Mouse (Mus musculus) ES-Bruce4 (cell line): ENCODE data around the gene Slc9a3r1. TPM values are rescaled to one million over a fixed set of nuclear protein-coding genes. Genes with fewer than 3 reads are reported as not detected.

Source experiments
- H3K27ac ChIP-seq: 2 replicates; pipeline ENCODE4 v1.5.1; 2012; ENCODE audit warnings: low read length, inconsistent platforms; ENCODE audit not compliant: insufficient read depth
- H3K27me3 ChIP-seq: 2 replicates; pipeline ENCODE4 v1.6.1; 2012; ENCODE audit warnings: mild to moderate bottlenecking, low read length, inconsistent platforms; ENCODE audit not compliant: control insufficient read depth, poor library complexity, insufficient read depth, severe bottlenecking
- H3K36me3 ChIP-seq: 2 replicates; pipeline ENCODE4 v1.6.1; 2012; ENCODE audit warnings: inconsistent platforms, mild to moderate bottlenecking, low read length, moderate library complexity; ENCODE audit not compliant: control insufficient read depth, poor library complexity, insufficient read depth, severe bottlenecking
- H3K4me1 ChIP-seq: one replicate; pipeline ENCODE4 v1.8.1; 2011; ENCODE audit warnings: low read length; ENCODE audit not compliant: control insufficient read depth, insufficient read depth
- H3K4me3 ChIP-seq: 2 replicates; pipeline ENCODE4 v1.5.1; 2011; ENCODE audit warnings: low read depth, mild to moderate bottlenecking, low read length
- H3K9ac ChIP-seq: 2 replicates; pipeline ENCODE4 v1.6.1; 2012; ENCODE audit warnings: low read depth, mild to moderate bottlenecking, inconsistent platforms; ENCODE audit not compliant: poor library complexity, severe bottlenecking
- H3K9me3 ChIP-seq: replicated peaks from 2 replicates; pipeline ENCODE4 v1.6.1; 2012; ENCODE audit warnings: mild to moderate bottlenecking, low read length, inconsistent platforms; ENCODE audit not compliant: control insufficient read depth, poor library complexity, insufficient read depth, severe bottlenecking
- CTCF ChIP-seq: IDR thresholded peaks from one replicate; pipeline ENCODE4 v1.8.1; 2011; ENCODE audit warnings: low read depth, low read length
- EP300 ChIP-seq: IDR thresholded peaks from 2 replicates; pipeline ENCODE4 v1.6.1; 2011; ENCODE audit warnings: low read depth, low read length; ENCODE audit not compliant: insufficient read depth
- POLR2A ChIP-seq: IDR thresholded peaks from one replicate; pipeline ENCODE4 v1.8.1; 2011; ENCODE audit warnings: low read length; ENCODE audit not compliant: insufficient read depth
- polyA plus RNA-seq: library from polyadenylated mRNA; stranded (reverse); fragments of >200 nt; gene quantifications from 2 replicates; pipeline ENCODE4 v1.2.4, GENCODE M21; 2011; ENCODE audit warnings: low read depth; ENCODE audit not compliant: missing spikeins, insufficient read depth, insufficient read length

The Slc9a3r1 gene
- polyA plus RNA-seq, 1 experiment, result 73.2 TPM

DNA sequence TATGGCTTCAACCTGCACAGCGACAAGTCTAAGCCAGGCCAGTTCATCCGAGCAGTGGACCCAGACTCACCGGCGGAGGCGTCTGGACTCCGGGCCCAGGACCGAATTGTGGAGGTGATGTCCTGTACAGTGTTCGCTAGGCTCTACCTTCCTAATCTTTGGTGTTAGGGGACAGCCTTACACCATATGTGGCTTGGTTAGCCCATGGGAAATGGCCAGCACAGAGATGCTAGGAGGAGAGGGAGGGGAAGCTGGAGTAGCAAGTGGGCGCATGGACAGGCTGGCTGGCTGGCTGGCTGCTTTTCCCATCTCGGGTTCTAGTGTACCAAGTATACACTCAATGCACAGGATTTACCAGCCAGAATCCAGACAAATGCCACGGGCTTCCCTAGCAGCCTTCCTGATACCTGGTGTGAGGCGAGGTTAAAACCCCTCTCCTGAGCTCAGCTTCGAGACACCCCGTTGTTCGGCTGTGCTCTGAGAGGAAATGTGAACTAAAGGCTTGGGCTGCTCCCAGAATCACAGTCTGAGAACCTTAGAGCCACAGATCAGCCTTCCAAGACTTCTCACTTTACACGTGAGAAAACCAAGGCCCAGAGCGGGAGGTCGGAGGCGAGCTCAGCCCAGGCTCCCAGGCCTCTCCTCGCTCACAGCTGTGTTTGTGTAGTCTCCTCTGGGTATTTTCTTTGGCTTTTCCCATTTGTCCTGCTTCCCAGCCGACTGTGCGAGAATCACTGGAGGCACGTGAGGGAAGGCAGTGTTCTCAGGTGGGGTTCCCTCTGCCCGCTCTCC is 13.5 kb downstream of the Slc9a3r1 start:
- Histone ChIP-seq H3K27ac (no peak overlapping the region), H3K9me3 (no peaks in the 10 kb centered on the region), H3K36me3 (0 out of 2 replicates have a peak, but pooled peaks cover 7% of the 10 kb centered on the region), H3K27me3 (no peaks in the 10 kb centered on the region), H3K9ac (no peak overlapping the region), H3K4me3 (no peak overlapping the region), H3K4me1 (peaks cover 28% of the 10 kb centered on the region)
- TF ChIP-seq CTCF (no peak), EP300 (no peak)

DNA sequence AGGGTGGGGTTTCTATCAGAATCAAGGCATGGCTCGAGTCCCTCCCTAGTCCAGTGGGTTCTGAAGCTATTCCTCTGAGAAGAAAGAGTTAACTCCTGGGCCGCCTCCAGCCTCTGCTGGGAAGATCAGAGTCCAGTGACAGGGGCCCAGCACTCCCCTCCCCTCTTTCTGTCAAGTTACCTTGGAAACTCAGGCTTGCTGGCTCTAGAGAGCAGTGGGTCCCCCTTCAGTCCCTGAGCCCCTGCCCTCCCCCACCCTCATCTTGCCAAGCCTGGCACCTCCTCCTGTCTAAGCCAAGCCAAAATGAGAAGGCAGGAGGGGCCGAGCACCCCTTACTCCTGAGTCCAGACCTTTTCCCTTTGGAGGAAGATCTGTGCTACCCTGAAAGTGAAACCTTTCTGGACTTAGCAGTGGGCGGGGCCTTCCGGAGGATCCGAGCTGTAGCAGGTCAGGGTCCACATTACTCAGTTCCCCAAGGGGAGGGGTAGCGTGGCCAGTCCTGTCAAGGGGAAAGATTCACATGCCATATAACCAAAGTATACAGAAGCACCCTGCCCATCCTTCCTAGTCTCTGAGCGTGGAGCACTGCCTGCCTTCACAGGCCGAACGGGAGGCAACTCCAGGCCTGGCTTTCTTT is 14.5 kb downstream of the Slc9a3r1 start:
- Histone ChIP-seq H3K27me3 (no peaks in the 10 kb centered on the region), H3K9me3 (no peaks in the 10 kb centered on the region), H3K4me3 (no peak overlapping the region), H3K36me3 (0 out of 2 replicates have a peak, but pooled peaks cover 7% of the 10 kb centered on the region), H3K9ac (no peak overlapping the region), H3K27ac (no peak overlapping the region), H3K4me1 (peaks cover 21% of the 10 kb centered on the region)
- TF ChIP-seq CTCF (no peak), POLR2A (no peak), EP300 (no peak)

DNA sequence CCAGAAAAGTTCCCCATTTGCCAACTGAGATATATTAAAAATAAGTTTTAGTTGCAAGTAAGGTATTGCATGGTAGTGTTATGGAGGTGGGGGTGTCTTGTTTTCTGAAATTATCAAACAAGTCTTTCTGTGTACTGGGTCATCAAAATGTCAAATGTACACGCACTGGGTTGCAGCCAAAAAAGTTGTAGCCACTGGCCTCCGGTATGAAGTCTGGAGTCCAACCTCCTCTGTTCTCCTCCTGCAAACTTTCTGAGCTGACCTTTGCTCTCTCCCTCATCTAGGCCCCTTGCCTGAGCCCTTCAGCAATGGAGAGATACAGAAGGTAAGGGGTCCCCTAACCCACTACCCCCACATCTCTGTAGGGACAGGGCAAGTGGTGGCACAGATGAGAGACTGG is 15.6 kb downstream of the Slc9a3r1 start:
- 0 out of 2 replicates have a peak, but pooled peaks cover 7% of the 10 kb centered on the region for H3K36me3 ChIP-seq
- H3K9me3 ChIP-seq, result no peaks in the 10 kb centered on the region
- no peak overlapping the region for H3K27ac ChIP-seq
- H3K4me1 ChIP-seq, result peaks cover 21% of the 10 kb centered on the region
- no peak overlapping the region for H3K9ac ChIP-seq
- TF ChIP-seq EP300 (no peak), CTCF (no peak), POLR2A (no peak)
- no peak overlapping the region for H3K4me3 ChIP-seq
- no peaks in the 10 kb centered on the region for H3K27me3 ChIP-seq

DNA sequence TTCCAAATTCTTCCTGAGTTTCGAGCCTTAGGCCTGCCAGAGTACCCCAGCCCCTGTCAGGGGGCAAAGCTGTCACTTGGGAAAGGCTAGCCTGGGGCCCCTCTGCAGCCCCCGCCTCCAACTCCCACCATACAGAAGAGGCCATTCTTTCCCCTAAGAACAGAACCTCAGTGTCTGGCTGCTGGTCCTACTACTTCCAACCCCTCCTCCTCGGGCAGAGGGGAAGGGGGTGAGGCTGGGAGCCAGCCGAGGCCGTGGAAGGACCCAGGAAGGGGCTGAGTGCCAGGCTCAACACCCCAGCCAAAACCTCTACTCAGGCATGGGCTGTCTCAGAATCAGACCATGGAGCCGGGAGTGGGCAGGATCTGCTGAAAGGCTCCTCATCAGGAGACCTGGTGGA is 16.1 kb downstream of the Slc9a3r1 start:
- Histone ChIP-seq H3K27me3 (no peaks in the 10 kb centered on the region), H3K4me3 (no peak overlapping the region), H3K9me3 (no peaks in the 10 kb centered on the region), H3K27ac (no peak overlapping the region), H3K9ac (no peak overlapping the region), H3K4me1 (peaks cover 21% of the 10 kb centered on the region), H3K36me3 (0 out of 2 replicates have a peak, but pooled peaks cover 7% of the 10 kb centered on the region)
- TF ChIP-seq CTCF (no peak), EP300 (no peak), POLR2A (no peak)

DNA sequence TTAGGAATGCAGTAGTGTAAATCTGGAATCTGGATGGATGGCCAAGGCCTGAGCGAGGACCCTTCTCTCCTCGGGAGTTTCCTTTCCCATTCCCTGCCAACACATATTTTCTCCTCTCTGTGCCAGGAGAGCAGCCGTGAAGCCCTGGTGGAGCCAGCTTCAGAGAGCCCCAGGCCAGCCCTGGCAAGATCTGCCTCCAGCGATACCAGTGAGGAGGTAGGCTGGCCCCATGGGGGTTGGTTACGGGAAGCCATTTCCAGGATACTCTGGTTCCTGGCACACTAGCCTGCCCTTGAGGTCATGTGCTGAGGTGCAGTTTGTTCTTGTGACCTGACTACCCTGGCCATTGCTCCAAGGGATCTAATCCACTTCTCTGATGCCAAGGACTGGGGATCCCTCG is 16.7 kb downstream of the Slc9a3r1 start:
- TF ChIP-seq POLR2A, result no peak
- TF ChIP-seq CTCF, result no peak
- TF ChIP-seq EP300, result no peak

More for the DNA sequence above, 16.7 kb downstream of the Slc9a3r1 start:
- Histone ChIP-seq H3K4me3 (no peak overlapping the region), H3K9ac (no peak overlapping the region), H3K9me3 (no peaks in the 10 kb centered on the region), H3K4me1 (peaks cover 17% of the 10 kb centered on the region), H3K27me3 (no peaks in the 10 kb centered on the region), H3K36me3 (0 out of 2 replicates have a peak, but pooled peaks cover 7% of the 10 kb centered on the region), H3K27ac (no peak overlapping the region)
